ENCODE assay signal across 27 mouse cellular contexts in the genomic region with DNA sequence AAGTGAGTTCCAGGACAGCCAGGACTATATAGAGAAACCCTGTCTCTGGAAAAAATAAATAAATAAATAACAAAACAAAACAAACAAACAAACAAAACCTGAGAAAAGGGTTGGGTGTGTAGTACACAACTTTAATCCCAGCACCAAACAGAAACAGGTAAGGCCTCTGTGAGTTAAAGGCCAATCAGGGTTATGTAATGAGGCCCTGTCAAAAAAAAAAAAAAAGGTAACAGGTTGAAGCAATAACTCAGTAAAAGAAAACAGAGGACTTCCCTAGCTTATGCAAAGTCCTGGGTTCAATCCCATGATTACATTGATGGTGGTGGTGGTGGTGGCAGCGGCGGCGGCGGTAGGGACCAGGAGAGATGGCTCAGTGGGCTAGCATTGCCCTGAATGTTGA.
"Had no signal": no experiment of that assay in that cellular context is flagged by ENCODE, and none has a peak within 500 bp of the region (broad histone marks: within the 10 kb centered on the region; RNA-seq: fewer than 3 reads in every experiment).

No protein-coding gene starts in this region.

- H3K27me3 ChIP-seq: embryonic facial prominence, embryonic 12.5 days; embryonic facial prominence, embryonic 13.5 days; embryonic facial prominence, embryonic 15.5 days; forebrain, embryonic 13.5 days; forebrain, embryonic 15.5 days had no signal

- H3K4me3 ChIP-seq: embryonic facial prominence, embryonic 10.5 days; embryonic facial prominence, embryonic 12.5 days; embryonic facial prominence, embryonic 13.5 days; embryonic facial prominence, embryonic 15.5 days; erythroblast, embryonic 14.5 days; forebrain, embryonic 10.5 days; forebrain, embryonic 12.5 days; forebrain, embryonic 13.5 days; forebrain, embryonic 15.5 days; gastrocnemius, adult 2 months; heart, adult 2 months had no signal

- H3K4me2 ChIP-seq: embryonic facial prominence, embryonic 12.5 days; embryonic facial prominence, embryonic 13.5 days; embryonic facial prominence, embryonic 15.5 days; forebrain, embryonic 12.5 days; forebrain, embryonic 13.5 days; forebrain, embryonic 15.5 days had no signal

- H3K9me3 ChIP-seq: embryonic facial prominence, embryonic 10.5 days; embryonic facial prominence, embryonic 12.5 days; embryonic facial prominence, embryonic 13.5 days; embryonic facial prominence, embryonic 15.5 days; forebrain, embryonic 12.5 days; forebrain, embryonic 15.5 days had no signal

- H3K27ac ChIP-seq: embryonic facial prominence, embryonic 10.5 days; embryonic facial prominence, embryonic 12.5 days; embryonic facial prominence, embryonic 13.5 days; embryonic facial prominence, embryonic 15.5 days; forebrain, embryonic 10.5 days; forebrain, embryonic 12.5 days; forebrain, embryonic 13.5 days; forebrain, embryonic 15.5 days; gastrocnemius, adult 2 months; heart, adult 2 months had no signal

- H3K9ac ChIP-seq: embryonic facial prominence, embryonic 12.5 days; embryonic facial prominence, embryonic 13.5 days; embryonic facial prominence, embryonic 15.5 days; forebrain, embryonic 12.5 days; forebrain, embryonic 13.5 days; forebrain, embryonic 15.5 days; forebrain, postnatal 0 days had no signal

- DNase-seq: cerebellum, adult 9-10 months; cerebellum, adult 9-11 months; cerebellum, postnatal 10 days; cerebellum, postnatal 14 days; cerebellum, postnatal 25 days; cerebellum, postnatal 36 days; embryo, embryonic 11 days; forebrain, postnatal 0 days; gastrocnemius, adult 2 months; gastrocnemius, postnatal 10 days; gastrocnemius, postnatal 14 days; gastrocnemius, postnatal 25 days; gastrocnemius, postnatal 36 days; heart, adult 11 months; heart, adult 18-20 months; heart, adult 2 months had no signal

- H3K36me3 ChIP-seq: embryonic facial prominence, embryonic 12.5 days; embryonic facial prominence, embryonic 15.5 days; forebrain, embryonic 12.5 days; forebrain, embryonic 15.5 days had no signal

- ATAC-seq: forebrain, embryonic 13.5 days; forebrain, embryonic 14.5 days; forebrain, embryonic 15.5 days; forebrain, embryonic 16.5 days; forebrain, postnatal 0 days had no signal
